Mouse (Mus musculus): ENCODE measurements around the gene Vat1l. TPM values are rescaled to one million over a fixed set of nuclear protein-coding genes. Genes with fewer than 3 reads are reported as not detected.

Gene Vat1l
- total RNA-seq, 2 experiments from 2014 or later, result 0.45 to 0.69 TPM

DNA sequence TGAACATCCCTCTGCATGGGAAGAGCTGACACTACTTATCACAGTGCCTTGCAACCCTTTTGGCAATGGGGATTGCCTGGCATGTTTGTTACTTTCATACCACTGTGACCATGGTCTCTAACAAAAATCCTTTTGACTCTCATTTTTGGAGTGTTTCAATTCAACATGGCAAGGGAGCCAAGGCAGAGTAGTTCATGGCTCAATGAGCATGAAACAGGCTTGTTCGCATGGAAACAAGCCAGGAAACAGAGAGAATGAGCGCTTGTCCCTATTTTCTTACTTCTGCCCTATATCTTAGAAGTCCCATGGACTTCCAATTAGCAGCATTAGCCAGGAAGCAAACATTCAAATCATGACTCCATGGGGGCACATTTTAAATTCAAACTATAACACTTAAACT, 18.6 kb downstream of the Vat1l start:
- TF ChIP-seq CTCF (IDR thresholded peaks at IDR 0.05), result no peak
- no peak for DNase-seq
- intact Hi-C loops (cut with DNase I), result no loop called here

DNA sequence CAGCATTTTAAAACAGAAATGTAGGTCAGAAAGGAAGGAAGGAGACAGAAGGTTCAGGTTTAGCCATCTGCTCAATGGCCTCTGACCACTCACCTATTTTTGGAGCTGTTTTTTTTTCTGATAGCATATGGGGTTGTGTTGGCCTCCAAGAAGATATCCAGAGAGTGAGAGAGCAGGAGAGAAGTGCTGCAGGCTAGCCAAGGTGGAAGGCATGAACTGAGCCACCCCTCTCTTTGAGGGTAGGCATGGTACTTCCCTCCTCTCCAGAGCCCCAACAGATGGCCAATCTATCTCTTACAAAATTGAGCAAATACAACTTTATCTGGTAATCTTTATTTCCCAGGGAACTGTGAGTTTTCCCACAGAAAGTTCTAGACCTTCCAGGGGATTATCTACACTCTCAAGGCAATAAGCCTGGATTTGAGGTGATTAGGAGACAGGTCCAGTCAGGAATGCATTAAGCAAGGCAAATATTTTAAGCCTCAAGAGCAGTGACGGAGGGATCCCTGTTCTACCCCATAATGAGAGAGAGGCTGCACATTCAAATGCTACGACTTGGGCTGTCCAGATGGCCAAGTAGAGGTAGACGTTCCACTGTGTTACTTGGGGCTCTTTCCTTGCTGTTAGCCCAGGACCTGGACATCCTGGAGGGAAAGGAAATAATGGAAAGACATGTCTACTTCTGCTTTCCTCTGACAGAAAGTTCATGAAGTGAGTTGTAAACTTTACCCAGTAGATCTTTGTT, 46.1 kb downstream of the Vat1l start:
- TF ChIP-seq CTCF (IDR thresholded peaks at IDR 0.05), result no peak
- intact Hi-C loops (cut with DNase I), result no loop called here
- no peak for DNase-seq
- H3K27ac ChIP-seq, result no peak overlapping the region
- H3K4me3 ChIP-seq, result no peak overlapping the region

More for the DNA sequence above, 18.6 kb downstream of the Vat1l start:
- Histone ChIP-seq H3K27ac (no peak overlapping the region), H3K4me3 (no peak overlapping the region)

DNA sequence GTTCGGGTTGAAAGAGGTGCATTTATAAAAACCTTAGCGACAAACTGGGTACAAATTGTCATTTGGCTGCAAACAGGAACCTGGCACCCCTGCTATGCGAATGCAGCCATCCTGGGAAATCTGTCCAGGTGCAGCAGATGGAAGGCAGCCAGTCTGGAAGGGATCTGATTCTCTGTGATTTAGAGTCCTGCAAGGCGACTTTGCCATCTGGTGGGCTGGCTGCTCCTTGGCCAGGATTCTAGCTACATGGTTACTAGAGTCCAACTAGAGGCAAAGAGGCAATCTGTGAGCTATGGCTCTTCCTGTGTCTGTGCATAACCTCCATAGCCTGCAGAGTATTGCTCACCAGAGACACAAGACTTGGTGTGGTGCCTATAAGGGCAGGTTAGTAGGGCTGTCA, 53.3 kb downstream of the Vat1l start:
- intact Hi-C loops (cut with DNase I), result no loop called here
- TF ChIP-seq CTCF (IDR thresholded peaks at IDR 0.05), result no peak
- no peak for DNase-seq
- no peak overlapping the region for H3K27ac ChIP-seq
- no peak overlapping the region for H3K4me3 ChIP-seq

DNA sequence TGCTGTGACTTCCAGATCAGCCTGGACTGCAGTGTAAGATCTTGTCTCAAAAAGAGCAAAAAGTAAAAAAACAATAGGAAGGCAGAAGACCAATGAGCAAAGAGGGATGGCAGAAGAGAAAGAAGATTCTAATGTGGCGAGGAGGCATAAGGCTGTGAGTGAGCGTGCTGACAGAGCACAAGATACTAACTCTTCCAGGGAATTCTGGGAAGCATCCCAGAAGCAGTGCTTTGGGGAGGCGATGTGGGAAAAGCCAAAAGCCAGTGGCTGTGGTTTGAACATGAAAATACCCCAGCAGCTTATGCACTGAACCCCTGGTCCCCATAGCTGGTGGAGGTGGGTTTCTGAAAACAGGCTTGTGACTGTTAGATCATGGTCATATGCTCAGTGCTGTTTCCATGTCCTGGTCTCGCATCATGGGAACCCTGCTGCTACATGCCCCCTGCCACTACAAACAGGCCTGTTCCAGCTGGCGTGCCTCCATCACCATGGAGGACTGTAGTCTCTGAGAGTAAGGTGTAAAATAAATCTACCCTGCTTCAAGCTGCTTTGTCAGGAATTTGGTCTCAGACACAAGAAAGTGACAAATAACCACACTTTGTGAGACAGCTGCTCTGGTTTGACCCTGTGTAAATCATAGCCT, 54.4 kb downstream of the Vat1l start:
- intact Hi-C loops (cut with DNase I), result no loop called here
- Histone ChIP-seq H3K27ac (no peak overlapping the region), H3K4me3 (no peak overlapping the region)
- no peak for TF ChIP-seq CTCF (IDR thresholded peaks at IDR 0.05)
- DNase-seq, result no peak

DNA sequence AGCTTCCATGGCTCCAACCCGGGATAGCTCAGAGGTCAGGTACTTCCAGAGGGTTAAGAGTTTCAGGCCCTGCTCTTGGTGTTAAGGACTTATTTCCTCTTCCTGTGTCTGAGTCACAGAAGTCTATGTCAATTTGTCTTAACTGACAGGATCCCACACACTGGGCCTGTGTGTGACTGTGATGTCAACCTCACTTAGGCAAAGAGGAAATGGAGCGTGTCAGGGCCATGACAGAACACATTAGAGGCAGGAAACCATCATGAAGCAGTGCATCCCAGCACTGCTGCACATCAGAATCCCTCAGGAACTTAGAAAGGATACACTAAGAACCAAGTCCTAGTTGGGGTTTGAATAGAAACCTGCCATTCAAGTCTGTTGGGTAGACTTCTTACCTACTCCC, 56.9 kb downstream of the Vat1l start:
- DNase-seq, result no peak
- no peak for TF ChIP-seq CTCF (IDR thresholded peaks at IDR 0.05)
- Histone ChIP-seq H3K4me3 (no peak overlapping the region), H3K27ac (no peak overlapping the region)
- intact Hi-C loops (cut with DNase I), result no loop called here

DNA sequence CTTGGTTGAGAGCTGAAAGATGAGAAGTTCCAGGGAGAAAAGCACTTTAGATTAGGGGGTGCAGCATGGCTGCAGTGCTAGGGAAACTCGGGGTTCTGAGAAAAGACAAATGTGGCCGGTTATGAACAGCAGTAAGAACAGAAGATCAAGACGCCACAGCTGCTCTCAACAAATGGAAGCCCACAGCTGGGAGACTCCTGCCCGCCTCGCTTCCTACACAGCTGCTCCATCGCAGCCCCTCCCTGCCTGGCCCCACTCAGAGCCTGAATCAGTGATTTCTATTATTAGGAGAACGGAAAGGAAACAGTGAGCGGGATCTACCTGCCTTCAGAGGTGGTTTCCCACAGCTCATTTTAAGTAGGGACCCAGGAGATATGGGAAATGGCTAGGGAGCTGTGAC, 69.1 kb downstream of the Vat1l start:
- no peak for DNase-seq
- H3K4me3 ChIP-seq, result no peak overlapping the region
- no peak for TF ChIP-seq CTCF (IDR thresholded peaks at IDR 0.05)
- H3K27ac ChIP-seq, result no peak overlapping the region
- intact Hi-C loops (cut with DNase I), result no loop called here

DNA sequence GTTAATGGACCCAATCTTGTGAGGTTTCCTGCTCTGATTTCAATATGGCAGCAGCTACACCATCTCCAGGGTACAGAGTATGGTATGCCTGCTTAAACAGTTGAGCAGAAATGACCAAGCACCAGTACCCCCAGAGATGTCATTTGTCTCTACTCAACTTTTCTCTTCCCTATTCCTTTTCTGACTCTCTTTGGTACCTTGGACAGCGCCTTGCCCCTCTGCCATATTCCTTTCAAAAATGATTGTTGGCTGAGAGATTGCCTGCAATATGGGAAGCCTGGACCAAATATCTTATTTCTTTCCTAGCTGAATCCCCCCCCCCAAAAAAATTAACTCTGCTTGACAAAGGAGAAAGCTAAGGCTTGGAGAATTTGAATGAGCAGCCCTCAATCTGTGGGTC, 75.7 kb downstream of the Vat1l start:
- DNase-seq, result no peak
- Histone ChIP-seq H3K27ac (no peak overlapping the region), H3K4me3 (no peak overlapping the region)
- no peak for TF ChIP-seq CTCF (IDR thresholded peaks at IDR 0.05)
- intact Hi-C loops (cut with DNase I), result no loop called here

DNA sequence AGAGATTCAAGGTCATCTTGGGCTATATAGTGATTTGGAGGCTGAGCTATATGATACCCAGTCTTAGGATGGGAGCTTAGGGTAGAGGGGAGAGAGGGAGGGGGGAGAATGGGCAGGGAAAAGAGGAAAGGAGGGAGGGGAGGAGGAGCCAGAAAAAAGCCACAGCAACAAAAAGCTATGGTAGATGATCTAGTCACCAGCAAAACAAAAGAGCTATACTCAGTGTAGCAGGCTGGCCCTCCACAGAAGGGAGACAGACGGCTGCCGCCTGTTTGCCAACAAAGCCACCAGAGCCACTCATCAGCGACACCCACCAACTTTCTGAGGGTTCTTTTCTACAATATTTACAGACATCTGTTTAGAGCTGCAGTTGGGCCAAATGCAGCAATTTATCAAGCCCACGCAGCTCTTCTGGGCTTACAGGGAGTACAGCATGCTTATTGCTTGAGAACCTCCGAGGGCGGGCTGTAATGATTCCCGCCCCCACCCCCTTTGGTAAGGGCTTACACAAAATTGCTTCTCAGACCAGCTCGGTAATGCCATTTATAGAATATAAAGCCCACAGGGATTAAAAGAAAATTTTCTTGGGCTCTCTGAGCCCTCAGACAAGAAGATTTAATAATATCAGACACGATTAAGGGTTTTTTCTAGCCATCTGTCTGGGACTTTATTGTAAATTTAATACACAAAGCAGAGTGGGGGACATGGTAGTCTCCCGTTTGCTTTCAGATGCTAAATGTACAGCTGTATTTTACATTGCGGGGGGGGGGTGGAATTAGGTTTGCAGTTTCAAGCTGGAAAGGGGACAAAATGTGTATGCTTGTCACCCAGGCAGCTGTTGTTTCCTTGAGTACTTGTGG, 89.7 kb downstream of the Vat1l start:
- Histone ChIP-seq H3K4me3 (no peak overlapping the region), H3K27ac (no peak overlapping the region)
- TF ChIP-seq CTCF (IDR thresholded peaks at IDR 0.05), result no peak
- intact Hi-C loops (cut with DNase I), result no loop called here
- no peak for DNase-seq

DNA sequence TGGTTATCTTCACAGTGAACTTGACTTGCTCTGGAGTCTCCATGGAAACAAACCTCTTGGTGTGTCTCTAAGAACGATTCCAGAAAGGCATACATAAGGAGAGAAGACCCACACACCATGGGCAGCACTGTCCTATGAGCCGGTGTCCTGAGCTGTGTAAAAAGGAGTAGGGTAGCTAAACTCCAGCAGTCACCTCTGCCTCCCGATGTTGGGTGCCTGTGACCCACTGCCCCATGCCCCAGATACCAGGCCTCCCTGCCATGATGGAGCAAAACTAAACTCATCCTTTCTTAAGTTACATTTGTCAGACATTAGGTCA, 90.3 kb downstream of the Vat1l start:
- H3K4me3 ChIP-seq, result no peak overlapping the region
- no peak for TF ChIP-seq CTCF (IDR thresholded peaks at IDR 0.05)
- H3K27ac ChIP-seq, result no peak overlapping the region
- intact Hi-C loops (cut with DNase I), result no loop called here
- no peak for DNase-seq

DNA sequence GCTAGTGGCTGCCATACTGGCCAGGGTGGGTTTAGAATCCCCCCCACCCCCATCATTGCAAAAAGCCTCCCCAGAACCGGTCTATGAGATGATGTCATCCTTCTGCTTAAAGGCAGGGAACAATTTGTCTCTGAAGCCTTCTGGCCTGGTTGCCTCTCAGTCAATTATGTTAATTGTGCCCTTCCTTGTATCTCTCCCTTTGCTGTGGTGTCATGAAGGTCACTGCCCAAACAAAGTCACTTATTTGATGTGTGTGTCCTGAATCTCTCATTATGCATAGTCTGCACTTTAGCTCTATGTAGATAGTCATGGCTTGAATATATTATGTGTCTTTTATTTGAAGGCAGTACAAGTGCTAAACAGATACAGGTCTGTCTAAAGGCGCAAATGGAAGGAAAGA, 92.8 kb downstream of the Vat1l start:
- intact Hi-C loops (cut with DNase I), result no loop called here
- H3K4me3 ChIP-seq, result no peak overlapping the region
- TF ChIP-seq CTCF (IDR thresholded peaks at IDR 0.05), result no peak

DNA sequence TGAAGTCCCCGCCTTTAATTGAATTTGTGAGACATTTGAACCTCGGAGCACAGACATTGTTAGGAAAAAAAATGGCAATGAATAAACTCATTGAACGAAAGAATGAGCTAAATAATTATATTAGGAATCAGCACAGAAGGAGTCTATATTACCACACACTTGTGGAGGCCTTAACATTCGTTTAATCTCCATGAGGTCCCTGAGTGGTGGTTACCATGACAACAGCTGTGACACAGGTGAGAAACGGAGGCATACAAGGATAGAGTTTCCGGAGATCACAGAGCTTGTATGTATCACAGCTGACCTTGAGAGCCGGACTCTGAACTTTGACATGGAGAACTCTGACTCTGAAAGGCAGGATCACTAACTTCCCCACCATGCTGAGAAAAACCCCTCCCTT, 94.7 kb downstream of the Vat1l start:
- no peak for TF ChIP-seq CTCF (IDR thresholded peaks at IDR 0.05)
- H3K27ac ChIP-seq, result no peak overlapping the region
- no peak for DNase-seq
- no peak overlapping the region for H3K4me3 ChIP-seq
- intact Hi-C loops (cut with DNase I), result no loop called here

More for the DNA sequence above, 92.8 kb downstream of the Vat1l start:
- DNase-seq, result no peak
- H3K27ac ChIP-seq, result no peak overlapping the region

DNA sequence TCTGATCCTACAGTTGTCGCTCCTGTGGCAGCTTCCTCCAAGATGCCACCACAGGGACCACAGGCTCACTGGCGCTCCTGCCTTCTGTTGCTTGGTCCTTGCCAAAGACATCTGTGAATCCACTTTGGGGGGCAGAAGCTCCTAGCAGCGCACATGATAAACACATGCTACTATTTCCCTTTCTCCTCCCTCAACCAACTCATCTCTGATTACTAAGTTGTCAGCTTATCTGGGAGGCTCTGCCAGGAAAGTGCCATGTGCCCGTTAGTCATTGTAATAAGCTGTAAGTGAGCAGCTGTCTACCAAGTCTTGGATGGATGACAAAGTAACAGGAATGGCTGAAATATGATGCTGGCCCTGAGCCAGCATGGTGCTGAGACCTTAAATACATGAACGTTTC, 100.9 kb downstream of the Vat1l start:
- TF ChIP-seq CTCF (IDR thresholded peaks at IDR 0.05), result no peak
- Histone ChIP-seq H3K4me3 (no peak overlapping the region), H3K27ac (no peak overlapping the region)
- intact Hi-C loops (cut with DNase I), result no loop called here
- peak; percentile 26 for DNase-seq

DNA sequence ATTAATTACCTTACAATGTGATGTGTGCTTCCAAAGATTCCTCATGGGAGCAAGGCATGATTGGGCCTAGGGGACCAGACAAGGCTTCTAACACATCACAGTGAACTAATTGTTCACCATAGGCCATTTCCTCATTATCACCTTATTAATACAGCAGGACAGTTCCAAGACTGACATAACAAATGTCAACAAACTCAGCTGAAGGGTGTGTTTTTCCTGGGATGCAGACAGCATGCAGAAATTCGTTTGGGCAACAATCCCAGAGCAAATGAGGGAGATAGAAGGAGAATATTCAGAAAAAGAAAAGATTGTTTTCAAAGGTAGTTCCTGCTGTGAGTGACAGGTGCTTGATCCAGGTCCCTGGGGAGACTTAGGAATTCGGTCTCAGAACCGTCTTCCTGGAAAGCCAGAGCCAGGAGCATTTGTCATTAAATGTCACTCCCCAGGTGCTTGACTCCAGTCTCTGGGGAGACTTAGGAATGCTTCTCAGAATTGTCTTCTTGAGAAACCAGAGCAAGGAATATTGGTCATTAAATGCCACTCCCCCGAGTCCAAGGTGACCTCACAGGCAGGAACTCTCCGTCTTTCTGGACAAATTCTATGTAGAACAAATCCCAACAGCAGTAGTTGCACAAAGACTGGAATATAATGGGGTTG, 109.4 kb downstream of the Vat1l start:
- no peak for DNase-seq
- no peak for TF ChIP-seq CTCF (IDR thresholded peaks at IDR 0.05)
- intact Hi-C loops (cut with DNase I), result no loop called here
- H3K4me3 ChIP-seq, result no peak overlapping the region
- H3K27ac ChIP-seq, result no peak overlapping the region
